Mouse (Mus musculus) liver, adult 2 months (tissue): ENCODE measurements around the gene Arhgap42. TPM values are rescaled to one million over a fixed set of nuclear protein-coding genes. Genes with fewer than 3 reads are reported as not detected.

Experiments
- DNase-seq: peaks from one replicate; pipeline ENCODE4 v3.0.0-alpha.2; 2011; ENCODE audit warnings: low read depth, low spot score; ENCODE audit errors: extremely low read depth
- H3K27ac ChIP-seq: fragments of 200-500 bp; replicated peaks from 2 replicates; pipeline ENCODE4 v1.5.1; 2012; ENCODE audit warnings: low read depth, mild to moderate bottlenecking, control low read depth, inconsistent platforms, low read length; ENCODE audit not compliant: insufficient read depth
- H3K27me3 ChIP-seq: fragments of 200-500 bp; 2 replicates; pipeline ENCODE4 v1.6.1; 2012; ENCODE audit warnings: mild to moderate bottlenecking, moderate library complexity, low read length, inconsistent platforms; ENCODE audit not compliant: control insufficient read depth, insufficient read depth
- H3K36me3 ChIP-seq: fragments of 200-500 bp; 2 replicates; pipeline ENCODE4 v1.6.1; 2012; ENCODE audit warnings: low read length, inconsistent platforms; ENCODE audit not compliant: control insufficient read depth, insufficient read depth
- H3K4me1 ChIP-seq: fragments of 200-500 bp; 2 replicates; pipeline ENCODE4 v1.6.1; 2011; ENCODE audit warnings: low read length; ENCODE audit not compliant: control insufficient read depth, insufficient read depth
- H3K4me3 ChIP-seq: fragments of 200-500 bp; 2 replicates; pipeline ENCODE4 v1.5.1; 2011; ENCODE audit warnings: low read depth, mild to moderate bottlenecking, control low read depth, low read length, moderate library complexity; ENCODE audit not compliant: insufficient read depth
- H3K79me2 ChIP-seq: fragments of 200-500 bp; 2 replicates; pipeline ENCODE4 v1.6.1; 2012; ENCODE audit warnings: inconsistent platforms, mild to moderate bottlenecking, low read length, moderate library complexity; ENCODE audit not compliant: control insufficient read depth, insufficient read depth
- H3K9ac ChIP-seq: fragments of 200-500 bp; 2 replicates; pipeline ENCODE4 v1.6.1; 2012; ENCODE audit warnings: low read depth, mild to moderate bottlenecking, control low read depth, inconsistent platforms, low read length
- CTCF ChIP-seq: fragments of 200-500 bp; IDR thresholded peaks from 2 replicates; pipeline ENCODE4 v1.5.1; 2011; ENCODE audit warnings: low read depth, low read length, control low read depth
- POLR2A ChIP-seq: fragments of 200-500 bp; IDR thresholded peaks from 2 replicates; pipeline ENCODE4 v1.6.1; 2011; ENCODE audit warnings: low read length, control low read depth; ENCODE audit not compliant: insufficient read depth; ENCODE audit errors: extremely low read depth
- WGBS: fragments of 180-500 bp; shearing (Covaris S2); methylation state at CpG from one replicate; pipeline ENCODE4 v1.1.7; 2018; 5-methylcytosine and 5-hydroxymethylcytosine counted together
- polyA plus RNA-seq: library from polyadenylated mRNA; depleted of rRNA; stranded (reverse); fragments of >200 nt; gene quantifications from 2 replicates; pipeline ENCODE4 v1.2.3, GENCODE M21; 2012
- total RNA-seq: library from RNA; depleted of rRNA; stranded (reverse); fragments of >200 nt; gene quantifications from 2 replicates; pipeline ENCODE4 v1.2.3, GENCODE M21; 2014

Arhgap42 gene
- total and polyA plus RNA-seq, 2 experiments: 21.8 to 28.1 TPM

- H3K4me3 ChIP-seq: no peak overlapping the region
- H3K79me2 ChIP-seq: no peaks in the 10 kb centered on the region
- peaks cover 34% of the 10 kb centered on the region for H3K36me3 ChIP-seq
- TF ChIP-seq POLR2A (no peak), CTCF (no peak)
- no peaks in the 10 kb centered on the region for H3K27me3 ChIP-seq
- DNase-seq: no peak
- H3K27ac ChIP-seq: no peak overlapping the region
- no peaks in the 10 kb centered on the region for H3K4me1 ChIP-seq
- WGBS: 91% methylated on average over 7 of the region's 7 CpGs
- no peak overlapping the region for H3K9ac ChIP-seq
Observed at GRCm38 (mm10) chr9:9041009-9041408, 197.9 kb downstream of the Arhgap42 start.

- Histone ChIP-seq H3K9ac (no peak overlapping the region), H3K4me3 (no peak overlapping the region), H3K4me1 (no peaks in the 10 kb centered on the region), H3K27ac (no peak overlapping the region), H3K27me3 (no peaks in the 10 kb centered on the region), H3K79me2 (no peaks in the 10 kb centered on the region), H3K36me3 (peaks cover 35% of the 10 kb centered on the region)
- DNase-seq: peak; percentile 41
- TF ChIP-seq POLR2A (no peak), CTCF (no peak)
- 74% methylated on average over 3 of the region's 3 CpGs for WGBS
Observed at GRCm38 (mm10) chr9:9037017-9037671, 201.8 kb downstream of the Arhgap42 start.

- no peaks in the 10 kb centered on the region for H3K27me3 ChIP-seq
- no peak overlapping the region for H3K9ac ChIP-seq
- H3K36me3 ChIP-seq: peaks cover 41% of the 10 kb centered on the region
- 95% methylated on average over 3 of the region's 3 CpGs for WGBS
- H3K4me3 ChIP-seq: no peak overlapping the region
- no peak for DNase-seq
- TF ChIP-seq CTCF (no peak), POLR2A (no peak)
- H3K4me1 ChIP-seq: no peaks in the 10 kb centered on the region
- no peaks in the 10 kb centered on the region; the same call in 1 of the 2 replicates for H3K79me2 ChIP-seq
- no peak overlapping the region for H3K27ac ChIP-seq
Observed at GRCm38 (mm10) chr9:9027904-9028303, 211.0 kb downstream of the Arhgap42 start.

- Histone ChIP-seq H3K36me3 (peaks cover 39% of the 10 kb centered on the region), H3K79me2 (no peaks in the 10 kb centered on the region; the same call in 1 of the 2 replicates), H3K4me1 (no peaks in the 10 kb centered on the region), H3K9ac (no peak overlapping the region), H3K27ac (no peak overlapping the region), H3K4me3 (no peak overlapping the region), H3K27me3 (no peaks in the 10 kb centered on the region)
- TF ChIP-seq CTCF: no peak
- no peak for TF ChIP-seq POLR2A
- 58% methylated on average over 5 of the region's 5 CpGs for WGBS
- no peak for DNase-seq
Observed at GRCm38 (mm10) chr9:9027445-9027844, 211.5 kb downstream of the Arhgap42 start.

- TF ChIP-seq CTCF (no peak), POLR2A (no peak)
- WGBS: 91% methylated on average over 2 of the region's 2 CpGs
Observed at GRCm38 (mm10) chr9:9015108-9015507, 223.8 kb downstream of the Arhgap42 start.

GRCm38 (mm10) chr9:9001170-9001569 lies 237.7 kb downstream of the Arhgap42 start:
- Histone ChIP-seq H3K9ac (no peak overlapping the region), H3K4me3 (no peak overlapping the region), H3K36me3 (peaks cover 65% of the 10 kb centered on the region), H3K27me3 (no peaks in the 10 kb centered on the region), H3K4me1 (no peaks in the 10 kb centered on the region), H3K79me2 (no peaks in the 10 kb centered on the region), H3K27ac (no peak overlapping the region)
- DNase-seq: peak; percentile 15
- TF ChIP-seq CTCF (no peak), POLR2A (no peak)

More at GRCm38 (mm10) chr9:9015108-9015507, 223.8 kb downstream of the Arhgap42 start:
- Histone ChIP-seq H3K4me3 (no peak overlapping the region), H3K36me3 (peaks cover 61% of the 10 kb centered on the region), H3K4me1 (no peaks in the 10 kb centered on the region), H3K27ac (no peak overlapping the region), H3K79me2 (no peaks in the 10 kb centered on the region), H3K9ac (no peak overlapping the region), H3K27me3 (no peaks in the 10 kb centered on the region)
- DNase-seq: no peak
